Mouse (Mus musculus) limb, embryonic 15.5 days (tissue): ENCODE results near the gene Arntl2. TPM values are rescaled to one million over a fixed set of nuclear protein-coding genes. Genes with fewer than 3 reads are reported as not detected.
"Not testable (repeated sequence)": the region's sequence is repeated elsewhere in the genome, so short reads cannot be mapped to it uniquely, and the experiment has no call there.

Experiments used
- ATAC-seq: fragments of 200-750 bp; cut with Nextera tagmentation; 2 replicates; pipeline ENCODE4 v1.8.0; 2017; ENCODE audit warnings: low read depth, moderate TSS enrichment; ENCODE audit not compliant: insufficient number of reproducible peaks, low FRiP score, low TSS enrichment
- H3K27ac ChIP-seq: fragments of 300-500 bp; sonication (generic); 2 replicates; pipeline ENCODE4 v1.5.1; 2015; ENCODE audit warnings: moderate library complexity, mild to moderate bottlenecking, inconsistent platforms
- H3K27me3 ChIP-seq: fragments of 300-500 bp; sonication (generic); 2 replicates; pipeline ENCODE4 v1.6.1; 2015; ENCODE audit warnings: inconsistent platforms
- H3K36me3 ChIP-seq: fragments of 300-500 bp; sonication (generic); 2 replicates; pipeline ENCODE4 v1.6.1; 2015; ENCODE audit warnings: inconsistent platforms
- H3K4me1 ChIP-seq: fragments of 300-500 bp; sonication (generic); 2 replicates; pipeline ENCODE4 v1.6.1; 2015; ENCODE audit warnings: inconsistent platforms
- H3K4me2 ChIP-seq: fragments of 300-500 bp; sonication (generic); 2 replicates; pipeline ENCODE4 v1.6.1; 2015; ENCODE audit warnings: mild to moderate bottlenecking, inconsistent platforms
- H3K4me3 ChIP-seq: fragments of 300-500 bp; sonication (generic); 2 replicates; pipeline ENCODE4 v1.5.1; 2015; ENCODE audit warnings: mild to moderate bottlenecking, inconsistent platforms
- H3K9ac ChIP-seq: fragments of 300-500 bp; sonication (generic); 2 replicates; pipeline ENCODE4 v1.6.1; 2015; ENCODE audit warnings: inconsistent platforms
- H3K9me3 ChIP-seq: fragments of 300-500 bp; sonication (generic); 2 replicates; pipeline ENCODE4 v1.6.1; 2016; ENCODE audit warnings: inconsistent platforms
- WGBS: fragments of 180-500 bp; shearing (Covaris S2); methylation state at CpG from one replicate; pipeline ENCODE4 v1.1.7; 2015; 5-methylcytosine and 5-hydroxymethylcytosine counted together
- polyA plus RNA-seq: library from polyadenylated mRNA; unstranded; fragments of >200 nt; fragmentation: Nextera tagmentation; extraction: Ambion mirVana; gene quantifications from 2 replicates; pipeline ENCODE4 v1.2.1, GENCODE M21; 2015

The Arntl2 gene
- polyA plus RNA-seq, 1 experiment from 2014 or later, result 7.9 TPM

DNA sequence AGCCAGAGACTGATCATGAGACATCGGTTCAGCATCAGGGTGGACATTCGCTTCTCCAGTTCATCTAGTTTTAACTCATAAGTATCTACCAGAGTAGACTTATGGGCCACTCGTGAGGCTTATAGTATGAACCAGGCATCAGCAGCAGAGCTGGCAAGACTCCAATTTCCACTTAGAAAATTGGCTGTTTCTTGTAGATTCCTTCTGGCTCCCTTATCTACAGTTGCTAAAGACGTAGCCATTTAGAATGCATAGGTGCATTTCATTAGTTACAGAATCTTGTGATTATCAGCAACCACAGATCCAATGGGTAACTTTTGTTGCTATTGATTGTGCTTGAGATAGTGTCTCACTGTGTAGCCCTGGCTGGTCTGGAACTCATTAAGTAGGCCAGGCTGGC, 56.9 kb downstream of the Arntl2 start:
- H3K9ac ChIP-seq, result no peak overlapping the region
- H3K36me3 ChIP-seq, result no peaks in the 10 kb centered on the region
- H3K4me2 ChIP-seq, result no peak overlapping the region
- 46% methylated on average over 4 of the region's 4 CpGs for WGBS
- H3K27ac ChIP-seq, result no peak overlapping the region
- H3K4me1 ChIP-seq, result peaks cover 13% of the 10 kb centered on the region; the same call in 1 of the 2 replicates
- H3K4me3 ChIP-seq, result no peak overlapping the region
- no peak for ATAC-seq
- no peaks in the 10 kb centered on the region for H3K9me3 ChIP-seq
- no peaks in the 10 kb centered on the region for H3K27me3 ChIP-seq

DNA sequence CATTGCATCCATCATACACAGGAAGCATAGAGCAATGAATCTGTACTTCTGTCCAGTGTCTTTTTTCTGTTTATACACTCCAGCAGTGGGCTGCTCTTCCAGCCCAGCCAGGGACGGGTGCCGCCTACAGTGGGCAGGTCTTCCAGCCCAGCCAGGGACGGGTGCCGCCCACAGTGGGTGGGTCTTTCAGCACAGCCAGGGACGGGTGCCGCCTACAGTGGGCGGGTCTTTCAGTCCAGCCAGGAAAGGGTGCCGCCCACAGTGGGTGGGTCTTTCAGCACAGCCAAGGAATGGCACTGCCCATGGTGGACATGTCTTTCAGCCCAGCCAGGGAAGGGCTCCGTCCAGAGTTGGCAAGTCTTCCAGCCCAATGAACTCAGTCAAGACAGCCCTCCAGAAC, 59.3 kb downstream of the Arntl2 start:
- 90% methylated on average over 9 of the region's 9 CpGs for WGBS
- no peaks in the 10 kb centered on the region for H3K27me3 ChIP-seq
- no peaks in the 10 kb centered on the region for H3K9me3 ChIP-seq
- ATAC-seq, result no peak
- H3K9ac ChIP-seq, result no peak overlapping the region
- H3K27ac ChIP-seq, result no peak overlapping the region
- no peaks in the 10 kb centered on the region for H3K36me3 ChIP-seq
- H3K4me1 ChIP-seq, result peaks cover 13% of the 10 kb centered on the region; the same call in 1 of the 2 replicates
- H3K4me3 ChIP-seq, result no peak overlapping the region
- H3K4me2 ChIP-seq, result no peak overlapping the region

DNA sequence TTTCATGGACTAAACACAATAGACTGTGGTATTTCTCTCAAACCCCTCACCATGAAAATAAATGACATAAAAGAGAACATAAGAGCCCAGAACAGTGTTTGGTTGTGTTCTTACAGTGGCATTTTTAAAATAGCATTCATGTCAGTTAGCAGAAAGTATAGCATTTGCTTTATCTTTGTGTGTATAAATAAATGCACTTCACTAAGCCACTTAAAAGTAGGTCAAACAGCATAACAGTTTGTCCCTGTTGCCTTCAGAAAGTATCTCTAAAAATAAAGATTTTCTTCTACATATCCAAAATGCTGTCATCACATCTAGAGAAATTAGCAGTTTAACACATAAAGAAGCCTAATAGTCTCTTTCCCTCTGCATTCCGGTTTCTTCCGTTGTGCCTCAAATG, 61.5 kb downstream of the Arntl2 start:
- H3K9ac ChIP-seq, result no peak overlapping the region
- H3K4me3 ChIP-seq, result no peak overlapping the region
- H3K36me3 ChIP-seq, result no peaks in the 10 kb centered on the region
- H3K4me2 ChIP-seq, result no peak overlapping the region
- no peaks in the 10 kb centered on the region for H3K9me3 ChIP-seq
- peaks cover 13% of the 10 kb centered on the region; the same call in 1 of the 2 replicates for H3K4me1 ChIP-seq
- ATAC-seq, result no peak
- H3K27me3 ChIP-seq, result no peaks in the 10 kb centered on the region
- WGBS, result 96% methylated on average over 2 of the region's 2 CpGs
- no peak overlapping the region for H3K27ac ChIP-seq

DNA sequence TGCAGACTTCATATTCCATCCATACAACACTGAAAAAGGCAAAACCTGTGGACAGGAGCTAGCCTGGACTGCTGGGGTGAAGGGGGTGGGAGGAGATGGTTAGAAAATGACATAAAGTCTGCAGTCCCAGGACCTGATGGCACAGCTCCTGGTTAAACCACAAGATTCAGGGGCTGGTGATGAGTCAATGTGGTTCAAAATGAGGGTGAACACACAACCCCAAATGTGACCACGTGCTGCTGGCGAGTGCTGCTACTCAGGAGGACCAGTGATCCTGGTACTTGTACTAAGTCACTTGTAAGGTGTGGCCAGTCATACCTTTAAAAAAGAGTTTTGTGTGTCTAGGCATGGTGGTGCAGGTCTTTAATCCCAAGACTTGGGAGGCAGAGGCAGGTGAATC, 67.3 kb downstream of the Arntl2 start:
- Histone ChIP-seq H3K9me3 (no peaks in the 10 kb centered on the region), H3K27me3 (no peaks in the 10 kb centered on the region), H3K9ac (no peak overlapping the region), H3K4me2 (no peak overlapping the region), H3K4me1 (no peaks in the 10 kb centered on the region), H3K36me3 (no peaks in the 10 kb centered on the region), H3K27ac (no peak overlapping the region), H3K4me3 (no peak overlapping the region)
- no peak for ATAC-seq
- WGBS, result 93% methylated on average over 2 of the region's 2 CpGs

GRCm38 (mm10) chr6:146864370-146864769, 68.5 kb downstream of the Arntl2 start:
- ATAC-seq, H3K4me3 ChIP-seq, H3K36me3 ChIP-seq, H3K27me3 ChIP-seq, H3K4me2 ChIP-seq, H3K9ac ChIP-seq, H3K9me3 ChIP-seq, H3K27ac ChIP-seq, H3K4me1 ChIP-seq: not testable (repeated sequence)
- WGBS, result 81% methylated on average over 2 of the region's 5 CpGs

DNA sequence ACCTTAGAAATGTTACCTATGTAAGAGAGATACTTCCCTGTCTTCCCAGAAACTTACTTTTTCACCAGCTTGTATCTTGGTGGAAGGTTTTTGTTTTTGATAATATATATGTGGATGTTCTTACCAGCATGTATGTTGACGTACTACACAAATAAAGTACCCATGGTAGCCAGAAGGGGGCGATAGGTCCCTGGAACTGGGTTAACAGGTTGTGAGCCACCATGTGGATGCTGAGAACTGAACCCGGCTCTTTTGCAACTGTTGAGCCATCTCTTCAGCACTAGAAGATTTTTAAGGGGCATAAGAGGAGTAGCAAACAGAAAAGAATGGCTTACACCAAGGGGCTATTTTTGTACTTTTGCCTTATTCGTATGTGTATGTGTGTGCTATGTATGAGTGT, 69.8 kb downstream of the Arntl2 start:
- ATAC-seq, result no peak
- Histone ChIP-seq H3K27ac (no peak overlapping the region), H3K4me2 (no peak overlapping the region), H3K4me3 (no peak overlapping the region), H3K4me1 (no peaks in the 10 kb centered on the region), H3K9me3 (no peaks in the 10 kb centered on the region), H3K9ac (no peak overlapping the region), H3K36me3 (no peaks in the 10 kb centered on the region), H3K27me3 (no peaks in the 10 kb centered on the region)
- 85% methylated on average over 4 of the region's 4 CpGs for WGBS

DNA sequence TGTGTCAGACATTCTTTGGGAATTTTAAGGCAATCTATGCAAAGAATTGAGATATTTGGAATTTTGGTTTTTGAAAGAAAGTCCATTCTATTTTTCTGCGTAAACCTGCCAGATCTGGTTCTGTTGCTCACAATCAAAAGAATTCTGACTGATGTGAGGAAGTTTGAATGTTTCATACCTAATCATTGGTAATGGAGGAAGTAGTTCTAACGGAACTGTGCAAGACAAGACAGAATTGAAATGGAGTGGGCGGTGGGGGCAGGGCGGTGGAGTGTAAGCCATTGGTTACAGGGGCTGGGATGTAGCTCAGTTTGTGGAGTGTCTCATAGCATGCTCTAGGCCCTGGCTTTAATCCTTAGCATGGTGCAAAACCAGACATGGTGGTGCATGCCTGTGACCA, 76.1 kb downstream of the Arntl2 start:
- Histone ChIP-seq H3K27ac (no peak overlapping the region), H3K36me3 (no peaks in the 10 kb centered on the region), H3K9ac (no peak overlapping the region), H3K4me2 (no peak overlapping the region), H3K4me1 (no peaks in the 10 kb centered on the region), H3K9me3 (no peaks in the 10 kb centered on the region), H3K4me3 (no peak overlapping the region), H3K27me3 (no peaks in the 10 kb centered on the region)
- WGBS, result 91% methylated on average over 4 of the region's 4 CpGs
- no peak for ATAC-seq

DNA sequence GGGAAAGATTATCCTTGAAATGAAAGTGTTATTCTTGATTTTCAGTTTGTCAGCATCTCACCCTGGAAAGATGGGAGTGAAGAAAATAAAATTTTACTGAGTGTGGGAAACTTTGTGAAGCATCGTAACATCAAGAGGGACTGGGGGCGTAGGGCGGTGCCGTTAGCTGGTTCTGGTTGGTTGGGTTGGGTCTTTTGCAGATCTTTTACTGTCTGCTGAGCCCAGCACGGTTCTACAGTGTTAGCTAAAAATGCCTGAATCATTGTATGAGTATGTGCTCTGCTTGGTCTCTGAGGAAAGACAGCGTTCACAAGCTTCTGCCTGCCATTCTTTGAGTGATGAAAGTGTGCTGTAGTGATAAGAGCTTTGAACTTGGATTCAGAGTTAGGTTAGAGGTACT, 78.6 kb downstream of the Arntl2 start:
- Histone ChIP-seq H3K4me3 (no peak overlapping the region), H3K36me3 (no peaks in the 10 kb centered on the region), H3K27ac (no peak overlapping the region), H3K4me2 (no peak overlapping the region), H3K9me3 (no peaks in the 10 kb centered on the region), H3K4me1 (0 out of 2 replicates have a peak, but pooled peaks cover 5% of the 10 kb centered on the region), H3K9ac (no peak overlapping the region), H3K27me3 (no peaks in the 10 kb centered on the region)
- no peak for ATAC-seq
- 72% methylated on average over 6 of the region's 6 CpGs for WGBS

GRCm38 (mm10) chr6:146876820-146877219, 81.0 kb downstream of the Arntl2 start:
- Histone ChIP-seq H3K4me3 (no peak overlapping the region), H3K9me3 (no peaks in the 10 kb centered on the region), H3K9ac (no peak overlapping the region), H3K4me1 (0 out of 2 replicates have a peak, but pooled peaks cover 5% of the 10 kb centered on the region), H3K36me3 (no peaks in the 10 kb centered on the region), H3K27me3 (no peaks in the 10 kb centered on the region), H3K4me2 (no peak overlapping the region), H3K27ac (no peak overlapping the region)
- 84% methylated on average over 2 of the region's 2 CpGs for WGBS
- ATAC-seq, result no peak

GRCm38 (mm10) chr6:146877425-146878045, 81.7 kb downstream of the Arntl2 start:
- Histone ChIP-seq H3K4me2 (no peak overlapping the region), H3K9me3 (no peaks in the 10 kb centered on the region), H3K36me3 (no peaks in the 10 kb centered on the region), H3K4me1 (0 out of 2 replicates have a peak, but pooled peaks cover 5% of the 10 kb centered on the region), H3K4me3 (no peak overlapping the region), H3K27ac (no peak overlapping the region), H3K27me3 (no peaks in the 10 kb centered on the region), H3K9ac (no peak overlapping the region)
- WGBS, result 83% methylated on average over 12 of the region's 12 CpGs
- ATAC-seq, result no peak

DNA sequence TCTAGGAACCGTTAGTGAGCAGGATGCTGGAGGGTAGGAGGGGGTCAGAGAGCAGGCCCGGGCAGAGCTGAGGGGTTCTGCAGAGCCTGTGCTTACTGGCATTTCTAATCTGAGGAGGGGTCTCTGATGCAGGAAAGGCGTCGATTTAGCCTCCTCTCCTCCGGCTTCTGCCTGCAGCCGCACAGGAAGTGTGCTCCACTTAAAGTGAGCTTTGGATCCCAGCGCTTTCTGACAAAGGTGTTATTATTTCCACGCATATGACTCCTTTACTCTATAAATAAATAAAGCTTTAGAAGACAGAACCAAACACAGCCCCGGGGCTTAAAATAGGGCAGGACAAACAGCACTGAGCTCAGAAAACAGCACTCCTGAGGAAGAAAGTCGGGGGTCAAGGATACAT, 83.1 kb downstream of the Arntl2 start:
- no peak overlapping the region for H3K4me3 ChIP-seq
- no peaks in the 10 kb centered on the region for H3K36me3 ChIP-seq
- H3K9me3 ChIP-seq, result no peaks in the 10 kb centered on the region
- H3K9ac ChIP-seq, result no peak overlapping the region
- no peaks in the 10 kb centered on the region for H3K27me3 ChIP-seq
- H3K27ac ChIP-seq, result no peak overlapping the region
- WGBS, result 42% methylated on average over 10 of the region's 10 CpGs
- no peak overlapping the region for H3K4me2 ChIP-seq
- no peak for ATAC-seq
- 0 out of 2 replicates have a peak, but pooled peaks cover 5% of the 10 kb centered on the region for H3K4me1 ChIP-seq

GRCm38 (mm10) chr6:146879856-146880255, 84.0 kb downstream of the Arntl2 start:
- Histone ChIP-seq H3K4me1 (0 out of 2 replicates have a peak, but pooled peaks cover 5% of the 10 kb centered on the region), H3K9me3 (no peaks in the 10 kb centered on the region), H3K27me3 (no peaks in the 10 kb centered on the region), H3K27ac (no peak overlapping the region), H3K4me2 (no peak overlapping the region), H3K36me3 (no peaks in the 10 kb centered on the region), H3K9ac (no peak overlapping the region), H3K4me3 (no peak overlapping the region)
- 80% methylated on average over 9 of the region's 9 CpGs for WGBS
- ATAC-seq, result no peak

GRCm38 (mm10) chr6:146880296-146880695, 84.4 kb downstream of the Arntl2 start:
- Histone ChIP-seq H3K9ac (no peak overlapping the region), H3K4me1 (0 out of 2 replicates have a peak, but pooled peaks cover 5% of the 10 kb centered on the region), H3K9me3 (no peaks in the 10 kb centered on the region), H3K27ac (no peak overlapping the region), H3K4me2 (no peak overlapping the region), H3K27me3 (no peaks in the 10 kb centered on the region), H3K36me3 (no peaks in the 10 kb centered on the region), H3K4me3 (no peak overlapping the region)
- WGBS, result 88% methylated on average over 4 of the region's 4 CpGs
- no peak for ATAC-seq
